Mouse (Mus musculus) kidney, embryonic 14.5 days (tissue): ENCODE data around the gene Uimc1. TPM values are rescaled to one million over a fixed set of nuclear protein-coding genes. Genes with fewer than 3 reads are reported as not detected.

ENCODE experiments used
- ATAC-seq: fragments of 200-750 bp; cut with Nextera tagmentation; 2 replicates; pipeline ENCODE4 v1.8.0; 2017; ENCODE audit warnings: moderate number of reproducible peaks, mild to moderate bottlenecking, moderate TSS enrichment, moderate library complexity; ENCODE audit not compliant: low FRiP score, low TSS enrichment
- H3K27ac ChIP-seq: fragments of 300-500 bp; sonication (generic); 2 replicates; pipeline ENCODE4 v1.5.1; 2014; ENCODE audit warnings: low read depth, mild to moderate bottlenecking, low read length, moderate library complexity, mixed read lengths
- H3K27me3 ChIP-seq: fragments of 300-500 bp; sonication (generic); 2 replicates; pipeline ENCODE4 v1.6.1; 2014; ENCODE audit warnings: mild to moderate bottlenecking, low read length; ENCODE audit not compliant: control insufficient read depth, insufficient read depth
- H3K36me3 ChIP-seq: fragments of 300-500 bp; sonication (generic); 2 replicates; pipeline ENCODE4 v1.6.1; 2014; ENCODE audit warnings: low read length, mixed read lengths; ENCODE audit not compliant: control insufficient read depth, insufficient read depth
- H3K4me1 ChIP-seq: fragments of 300-500 bp; sonication (generic); 2 replicates; pipeline ENCODE4 v1.6.1; 2014; ENCODE audit warnings: low read length, mixed read lengths; ENCODE audit not compliant: control insufficient read depth, insufficient read depth
- H3K4me2 ChIP-seq: fragments of 300-500 bp; sonication (generic); replicated peaks from 2 replicates; pipeline ENCODE4 v1.6.1; 2014; ENCODE audit warnings: low read depth, mild to moderate bottlenecking, low read length
- H3K4me3 ChIP-seq: fragments of 300-500 bp; sonication (generic); 2 replicates; pipeline ENCODE4 v1.5.1; 2014; ENCODE audit warnings: mild to moderate bottlenecking, low read length
- H3K9ac ChIP-seq: fragments of 300-500 bp; sonication (generic); 2 replicates; pipeline ENCODE4 v1.6.1; 2014; ENCODE audit warnings: low read depth, mild to moderate bottlenecking, low read length, moderate library complexity
- H3K9me3 ChIP-seq: fragments of 300-500 bp; sonication (generic); 2 replicates; pipeline ENCODE4 v1.6.1; 2016; ENCODE audit warnings: low read length; ENCODE audit not compliant: control insufficient read depth
- WGBS: fragments of 180-500 bp; shearing (Covaris S2); extraction: QIAGEN DNeasy Blood & Tissue Kit; methylation state at CpG from one replicate; pipeline ENCODE4 v1.1.7; 2014; 5-methylcytosine and 5-hydroxymethylcytosine counted together
- polyA plus RNA-seq: library from polyadenylated mRNA; unstranded; fragments of >200 nt; fragmentation: Nextera tagmentation; extraction: Ambion mirVana; gene quantifications from 2 replicates; pipeline ENCODE4 v1.2.1, GENCODE M21; 2014

Gene Uimc1
- polyA plus RNA-seq, 1 experiment from 2014 or later: 29.6 TPM

GRCm38 (mm10) chr13:55020051-55020450 lies 80.0 kb downstream of the Uimc1 start:
- Histone ChIP-seq H3K36me3 (no peaks in the 10 kb centered on the region), H3K4me2 (no peak overlapping the region), H3K4me3 (no peak overlapping the region), H3K9me3 (no peaks in the 10 kb centered on the region), H3K27ac (no peak overlapping the region), H3K27me3 (no peaks in the 10 kb centered on the region), H3K9ac (no peak overlapping the region), H3K4me1 (no peaks in the 10 kb centered on the region)
- WGBS: 77% methylated on average over 4 of the region's 4 CpGs
- ATAC-seq: no peak

- H3K4me3 ChIP-seq: no peak overlapping the region
- no peak overlapping the region for H3K27ac ChIP-seq
- H3K27me3 ChIP-seq: no peaks in the 10 kb centered on the region
- WGBS: 63% methylated on average over 3 of the region's 3 CpGs
- no peaks in the 10 kb centered on the region for H3K4me1 ChIP-seq
- no peak overlapping the region for H3K9ac ChIP-seq
- ATAC-seq: no peak
- no peak overlapping the region for H3K4me2 ChIP-seq
- no peaks in the 10 kb centered on the region for H3K9me3 ChIP-seq
- H3K36me3 ChIP-seq: no peaks in the 10 kb centered on the region
Measured at GRCm38 (mm10) chr13:55019181-55019580, 80.9 kb downstream of the Uimc1 start.

- ATAC-seq: no peak
- H3K9me3 ChIP-seq: no peaks in the 10 kb centered on the region
- H3K4me1 ChIP-seq: no peaks in the 10 kb centered on the region
- no peak overlapping the region for H3K4me2 ChIP-seq
- 88% methylated on average over 9 of the region's 9 CpGs for WGBS
- no peak overlapping the region for H3K4me3 ChIP-seq
- no peaks in the 10 kb centered on the region for H3K36me3 ChIP-seq
- H3K27ac ChIP-seq: no peak overlapping the region
- no peaks in the 10 kb centered on the region for H3K27me3 ChIP-seq
- no peak overlapping the region for H3K9ac ChIP-seq
Measured at GRCm38 (mm10) chr13:55018700-55019099, 81.4 kb downstream of the Uimc1 start.

- no peak for ATAC-seq
- 79% methylated on average over 8 of the region's 8 CpGs for WGBS
- H3K27me3 ChIP-seq: no peaks in the 10 kb centered on the region
- no peak overlapping the region for H3K4me2 ChIP-seq
- H3K4me3 ChIP-seq: no peak overlapping the region
- no peaks in the 10 kb centered on the region for H3K4me1 ChIP-seq
- no peaks in the 10 kb centered on the region for H3K9me3 ChIP-seq
- no peak overlapping the region for H3K27ac ChIP-seq
- no peaks in the 10 kb centered on the region for H3K36me3 ChIP-seq
- H3K9ac ChIP-seq: no peak overlapping the region
Measured at GRCm38 (mm10) chr13:55017898-55018599, 82.1 kb downstream of the Uimc1 start.

GRCm38 (mm10) chr13:55017154-55017897 lies 82.8 kb downstream of the Uimc1 start:
- Histone ChIP-seq H3K9me3 (no peaks in the 10 kb centered on the region), H3K4me2 (no peak overlapping the region), H3K27ac (no peak overlapping the region), H3K36me3 (no peaks in the 10 kb centered on the region), H3K27me3 (no peaks in the 10 kb centered on the region), H3K4me3 (no peak overlapping the region), H3K4me1 (peaks cover under 1% of the 10 kb centered on the region; the same call in 1 of the 2 replicates), H3K9ac (no peak overlapping the region)
- no peak for ATAC-seq
- 76% methylated on average over 12 of the region's 12 CpGs for WGBS

GRCm38 (mm10) chr13:55014451-55014850 lies 85.6 kb downstream of the Uimc1 start:
- H3K27ac ChIP-seq: no peak overlapping the region
- no peaks in the 10 kb centered on the region for H3K36me3 ChIP-seq
- no peaks in the 10 kb centered on the region for H3K9me3 ChIP-seq
- no peak overlapping the region for H3K4me2 ChIP-seq
- no peak overlapping the region for H3K4me3 ChIP-seq
- 61% methylated on average over 9 of the region's 9 CpGs for WGBS
- no peak for ATAC-seq
- H3K27me3 ChIP-seq: no peaks in the 10 kb centered on the region
- H3K9ac ChIP-seq: no peak overlapping the region
- H3K4me1 ChIP-seq: peaks cover 3% of the 10 kb centered on the region; the same call in 1 of the 2 replicates

GRCm38 (mm10) chr13:55013702-55014344 lies 86.3 kb downstream of the Uimc1 start:
- 18% methylated on average over 9 of the region's 9 CpGs for WGBS
- Histone ChIP-seq H3K27me3 (no peaks in the 10 kb centered on the region), H3K27ac (no peak overlapping the region), H3K9ac (no peak overlapping the region), H3K4me2 (no peak overlapping the region), H3K36me3 (no peaks in the 10 kb centered on the region), H3K9me3 (no peaks in the 10 kb centered on the region), H3K4me3 (no peak overlapping the region), H3K4me1 (peaks cover 3% of the 10 kb centered on the region; the same call in 1 of the 2 replicates)
- no peak for ATAC-seq

GRCm38 (mm10) chr13:55011981-55012478 lies 88.1 kb downstream of the Uimc1 start:
- Histone ChIP-seq H3K4me1 (peaks cover 3% of the 10 kb centered on the region; the same call in 1 of the 2 replicates), H3K36me3 (no peaks in the 10 kb centered on the region), H3K4me3 (no peak overlapping the region), H3K27me3 (no peaks in the 10 kb centered on the region), H3K9ac (no peak overlapping the region), H3K4me2 (no peak overlapping the region), H3K27ac (no peak overlapping the region), H3K9me3 (no peaks in the 10 kb centered on the region)
- peak; percentile 22; the same call in 1 of the 2 replicates for ATAC-seq
- 5% methylated on average over 14 of the region's 14 CpGs for WGBS
